Mouse (Mus musculus): ENCODE measurements around the gene March4. TPM values are rescaled to one million over a fixed set of nuclear protein-coding genes. Genes with fewer than 3 reads are reported as not detected.

The March4 gene
- polyA plus RNA-seq, 1 experiment: not detected

DNA sequence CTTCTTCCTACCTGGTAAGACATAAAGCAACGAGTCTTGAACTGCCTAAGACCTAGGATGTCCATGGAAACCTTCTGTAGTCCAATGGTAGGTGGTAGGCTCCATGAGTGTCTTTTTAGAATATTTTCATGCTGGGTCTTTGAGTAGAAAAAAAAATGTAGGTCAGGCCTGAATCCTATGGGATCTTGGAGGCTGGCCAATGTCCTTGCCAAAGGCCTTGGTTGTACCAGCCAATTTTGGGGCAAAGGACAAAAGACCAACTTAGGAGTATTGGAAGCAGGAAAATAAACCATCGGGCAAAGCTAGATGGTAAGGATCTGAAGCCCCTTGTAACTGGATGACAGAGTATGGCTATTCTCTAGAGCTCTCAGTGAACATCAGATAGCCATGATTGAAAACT lies 83.9 kb downstream of the March4 start:
- H3K9me3 ChIP-seq (replicated peaks; ENCODE audit: control insufficient read depth, insufficient read depth, low read length, poor library complexity, severe bottlenecking): no peaks in the 10 kb centered on the region
- no peak overlapping the region for H3K4me3 ChIP-seq (ENCODE audit: low read depth, low read length)
- H3K27ac ChIP-seq (ENCODE audit: insufficient read depth, low read length): no peak overlapping the region
- H3K4me1 ChIP-seq (ENCODE audit: control insufficient read depth, insufficient read depth, low read length): no peaks in the 10 kb centered on the region
- no peak for TF ChIP-seq EP300 (IDR thresholded peaks at IDR 0.05; ENCODE audit: insufficient read depth, low read depth, low read length)
- TF ChIP-seq CTCF (IDR thresholded peaks at IDR 0.05; ENCODE audit: low read depth, low read length): no peak
- TF ChIP-seq POLR2A (IDR thresholded peaks at IDR 0.05; ENCODE audit: insufficient read depth, low read length): no peak
- no peaks in the 10 kb centered on the region for H3K36me3 ChIP-seq (ENCODE audit: control insufficient read depth, insufficient read depth, low read length, poor library complexity, severe bottlenecking)
- no peak overlapping the region for H3K9ac ChIP-seq (ENCODE audit: low read depth, poor library complexity, severe bottlenecking)
- H3K27me3 ChIP-seq (ENCODE audit: control insufficient read depth, insufficient read depth, low read length, poor library complexity, severe bottlenecking): no peaks in the 10 kb centered on the region

GRCm38 (mm10) chr1:72450790-72451189 lies 85.9 kb downstream of the March4 start:
- no peak for TF ChIP-seq POLR2A (IDR thresholded peaks at IDR 0.05; ENCODE audit: insufficient read depth, low read length)
- TF ChIP-seq EP300 (IDR thresholded peaks at IDR 0.05; ENCODE audit: insufficient read depth, low read depth, low read length): no peak
- no peak for TF ChIP-seq CTCF (IDR thresholded peaks at IDR 0.05; ENCODE audit: low read depth, low read length)
- no peaks in the 10 kb centered on the region for H3K4me1 ChIP-seq (ENCODE audit: control insufficient read depth, insufficient read depth, low read length)
- H3K36me3 ChIP-seq (ENCODE audit: control insufficient read depth, insufficient read depth, low read length, poor library complexity, severe bottlenecking): no peaks in the 10 kb centered on the region
- H3K27me3 ChIP-seq (ENCODE audit: control insufficient read depth, insufficient read depth, low read length, poor library complexity, severe bottlenecking): no peaks in the 10 kb centered on the region
- no peak overlapping the region for H3K4me3 ChIP-seq (ENCODE audit: low read depth, low read length)
- H3K9ac ChIP-seq (ENCODE audit: low read depth, poor library complexity, severe bottlenecking): no peak overlapping the region
- H3K27ac ChIP-seq (ENCODE audit: insufficient read depth, low read length): no peak overlapping the region
- H3K9me3 ChIP-seq (replicated peaks; ENCODE audit: control insufficient read depth, insufficient read depth, low read length, poor library complexity, severe bottlenecking): no peaks in the 10 kb centered on the region

- Histone ChIP-seq H3K36me3 (ENCODE audit: control insufficient read depth, insufficient read depth, low read length, poor library complexity, severe bottlenecking) (no peaks in the 10 kb centered on the region), H3K4me3 (ENCODE audit: low read depth, low read length) (no peak overlapping the region), H3K9me3 (replicated peaks; ENCODE audit: control insufficient read depth, insufficient read depth, low read length, poor library complexity, severe bottlenecking) (no peaks in the 10 kb centered on the region), H3K9ac (ENCODE audit: low read depth, poor library complexity, severe bottlenecking) (no peak overlapping the region), H3K4me1 (ENCODE audit: control insufficient read depth, insufficient read depth, low read length) (no peaks in the 10 kb centered on the region), H3K27me3 (ENCODE audit: control insufficient read depth, insufficient read depth, low read length, poor library complexity, severe bottlenecking) (no peaks in the 10 kb centered on the region), H3K27ac (ENCODE audit: insufficient read depth, low read length) (no peak overlapping the region)
- TF ChIP-seq CTCF (IDR thresholded peaks at IDR 0.05; ENCODE audit: low read depth, low read length) (no peak), POLR2A (IDR thresholded peaks at IDR 0.05; ENCODE audit: insufficient read depth, low read length) (no peak), EP300 (IDR thresholded peaks at IDR 0.05; ENCODE audit: insufficient read depth, low read depth, low read length) (no peak)
These were observed 87.0 kb downstream of the March4 start for GRCm38 (mm10) chr1:72449752-72450151.

- Histone ChIP-seq H3K27me3 (ENCODE audit: control insufficient read depth, insufficient read depth, low read length, poor library complexity, severe bottlenecking) (no peaks in the 10 kb centered on the region), H3K4me3 (ENCODE audit: low read depth, low read length) (no peak overlapping the region), H3K9me3 (replicated peaks; ENCODE audit: control insufficient read depth, insufficient read depth, low read length, poor library complexity, severe bottlenecking) (no peaks in the 10 kb centered on the region), H3K27ac (ENCODE audit: insufficient read depth, low read length) (no peak overlapping the region), H3K4me1 (ENCODE audit: control insufficient read depth, insufficient read depth, low read length) (no peaks in the 10 kb centered on the region), H3K36me3 (ENCODE audit: control insufficient read depth, insufficient read depth, low read length, poor library complexity, severe bottlenecking) (no peaks in the 10 kb centered on the region), H3K9ac (ENCODE audit: low read depth, poor library complexity, severe bottlenecking) (no peak overlapping the region)
- TF ChIP-seq CTCF (IDR thresholded peaks at IDR 0.05; ENCODE audit: low read depth, low read length) (no peak), EP300 (IDR thresholded peaks at IDR 0.05; ENCODE audit: insufficient read depth, low read depth, low read length) (no peak), POLR2A (IDR thresholded peaks at IDR 0.05; ENCODE audit: insufficient read depth, low read length) (no peak)
These were observed 94.0 kb downstream of the March4 start for GRCm38 (mm10) chr1:72442747-72443146.

DNA sequence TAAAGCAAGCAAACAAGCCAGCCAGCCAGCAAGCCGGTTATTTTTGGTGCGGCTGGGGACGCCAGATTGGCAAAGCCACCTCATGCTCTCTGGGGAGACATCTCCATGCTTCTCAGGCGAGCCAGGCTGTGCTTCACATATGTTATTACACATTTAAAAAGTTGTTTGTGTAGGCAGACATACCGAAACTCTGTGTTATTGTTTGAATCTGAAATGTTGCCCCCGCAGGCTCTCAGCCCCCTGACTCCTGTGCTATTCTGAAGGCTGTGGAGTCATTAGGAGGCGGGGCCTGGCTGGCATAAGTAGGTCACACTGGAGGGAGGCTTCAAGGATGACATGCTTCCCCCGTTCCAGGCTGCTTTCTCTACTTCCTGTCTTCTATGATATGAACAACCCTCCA lies 97.6 kb downstream of the March4 start:
- H3K4me1 ChIP-seq (ENCODE audit: control insufficient read depth, insufficient read depth, low read length): no peaks in the 10 kb centered on the region
- H3K4me3 ChIP-seq (ENCODE audit: low read depth, low read length): no peak overlapping the region
- H3K27me3 ChIP-seq (ENCODE audit: control insufficient read depth, insufficient read depth, low read length, poor library complexity, severe bottlenecking): no peaks in the 10 kb centered on the region
- no peak overlapping the region for H3K27ac ChIP-seq (ENCODE audit: insufficient read depth, low read length)
- H3K9me3 ChIP-seq (replicated peaks; ENCODE audit: control insufficient read depth, insufficient read depth, low read length, poor library complexity, severe bottlenecking): no peaks in the 10 kb centered on the region
- TF ChIP-seq EP300 (IDR thresholded peaks at IDR 0.05; ENCODE audit: insufficient read depth, low read depth, low read length) (no peak), POLR2A (IDR thresholded peaks at IDR 0.05; ENCODE audit: insufficient read depth, low read length) (no peak), CTCF (IDR thresholded peaks at IDR 0.05; ENCODE audit: low read depth, low read length) (no peak)
- no peak overlapping the region for H3K9ac ChIP-seq (ENCODE audit: low read depth, poor library complexity, severe bottlenecking)
- H3K36me3 ChIP-seq (ENCODE audit: control insufficient read depth, insufficient read depth, low read length, poor library complexity, severe bottlenecking): no peaks in the 10 kb centered on the region

DNA sequence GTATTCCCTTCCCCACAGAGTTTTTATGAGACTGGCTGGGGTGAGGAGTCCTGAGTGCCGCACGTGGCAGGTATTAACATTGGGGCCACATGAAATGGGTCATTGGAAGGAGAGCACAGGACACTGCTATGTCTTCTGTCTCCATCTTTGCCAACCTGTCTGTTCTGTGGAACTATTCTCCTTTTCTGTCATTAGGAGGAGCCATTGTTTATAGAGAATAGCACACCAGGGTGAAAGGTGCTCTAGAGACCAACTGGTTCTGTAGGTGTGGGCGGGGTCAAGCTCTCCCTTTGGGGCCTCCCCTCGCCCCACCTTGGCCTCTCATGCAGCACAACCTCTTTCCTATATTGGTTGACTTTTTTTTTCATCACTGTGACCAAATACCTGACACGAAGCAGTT lies 99.8 kb downstream of the March4 start:
- Histone ChIP-seq H3K27ac (ENCODE audit: insufficient read depth, low read length) (no peak overlapping the region), H3K9ac (ENCODE audit: low read depth, poor library complexity, severe bottlenecking) (no peak overlapping the region), H3K36me3 (ENCODE audit: control insufficient read depth, insufficient read depth, low read length, poor library complexity, severe bottlenecking) (no peaks in the 10 kb centered on the region), H3K9me3 (replicated peaks; ENCODE audit: control insufficient read depth, insufficient read depth, low read length, poor library complexity, severe bottlenecking) (no peaks in the 10 kb centered on the region), H3K4me1 (ENCODE audit: control insufficient read depth, insufficient read depth, low read length) (no peaks in the 10 kb centered on the region), H3K4me3 (ENCODE audit: low read depth, low read length) (no peak overlapping the region), H3K27me3 (ENCODE audit: control insufficient read depth, insufficient read depth, low read length, poor library complexity, severe bottlenecking) (no peaks in the 10 kb centered on the region)
- TF ChIP-seq CTCF (IDR thresholded peaks at IDR 0.05; ENCODE audit: low read depth, low read length) (no peak), EP300 (IDR thresholded peaks at IDR 0.05; ENCODE audit: insufficient read depth, low read depth, low read length) (no peak), POLR2A (IDR thresholded peaks at IDR 0.05; ENCODE audit: insufficient read depth, low read length) (no peak)

All from ES-Bruce4 (cell line).